Mouse (Mus musculus) liver, embryonic 12.5 days (tissue): ENCODE data around the gene Plekhj1. TPM values are rescaled to one million over a fixed set of nuclear protein-coding genes. Genes with fewer than 3 reads are reported as not detected.
A peak's percentile ranks its signal among the peaks of the same experiment; 100 is the strongest.

Experiments
- ATAC-seq: fragments of 200-750 bp; cut with Nextera tagmentation; 2 replicates; pipeline ENCODE4 v1.8.0; 2017; ENCODE audit warnings: moderate number of reproducible peaks, mild to moderate bottlenecking, moderate library complexity
- H3K27ac ChIP-seq: fragments of 300-500 bp; sonication (generic); 2 replicates; pipeline ENCODE4 v1.5.1; 2016; ENCODE audit warnings: mild to moderate bottlenecking
- H3K27me3 ChIP-seq: fragments of 300-500 bp; sonication (generic); replicated peaks from 2 replicates; pipeline ENCODE4 v1.6.1; 2016; ENCODE audit warnings: mild to moderate bottlenecking, moderate library complexity
- H3K36me3 ChIP-seq: fragments of 300-500 bp; sonication (generic); 2 replicates; pipeline ENCODE4 v1.6.1; 2016; ENCODE audit warnings: mild to moderate bottlenecking, moderate library complexity
- H3K4me1 ChIP-seq: fragments of 300-500 bp; sonication (generic); 2 replicates; pipeline ENCODE4 v1.6.1; 2016
- H3K4me2 ChIP-seq: fragments of 300-500 bp; sonication (generic); 2 replicates; pipeline ENCODE4 v1.6.1; 2016; ENCODE audit warnings: mild to moderate bottlenecking, moderate library complexity
- H3K4me3 ChIP-seq: fragments of 300-500 bp; sonication (generic); 2 replicates; pipeline ENCODE4 v1.5.1; 2016; ENCODE audit warnings: mild to moderate bottlenecking, moderate library complexity
- H3K9ac ChIP-seq: fragments of 300-500 bp; sonication (generic); 2 replicates; pipeline ENCODE4 v1.6.1; 2016; ENCODE audit warnings: mild to moderate bottlenecking, moderate library complexity
- H3K9me3 ChIP-seq: fragments of 300-500 bp; sonication (generic); replicated peaks from 2 replicates; pipeline ENCODE4 v1.6.1; 2016; ENCODE audit warnings: mild to moderate bottlenecking, moderate library complexity
- WGBS: fragments of 180-500 bp; shearing (Covaris S2); methylation state at CpG from one replicate; pipeline ENCODE4 v1.1.7; 2016; ENCODE audit not compliant: insufficient replicate concordance; 5-methylcytosine and 5-hydroxymethylcytosine counted together
- polyA plus RNA-seq: library from polyadenylated mRNA; unstranded; fragments of >200 nt; fragmentation: Nextera tagmentation; extraction: Ambion mirVana; gene quantifications from 2 replicates; pipeline ENCODE4 v1.2.1, GENCODE M21; 2016

Plekhj1 gene
- polyA plus RNA-seq, 1 experiment from 2014 or later = 137 TPM

DNA sequence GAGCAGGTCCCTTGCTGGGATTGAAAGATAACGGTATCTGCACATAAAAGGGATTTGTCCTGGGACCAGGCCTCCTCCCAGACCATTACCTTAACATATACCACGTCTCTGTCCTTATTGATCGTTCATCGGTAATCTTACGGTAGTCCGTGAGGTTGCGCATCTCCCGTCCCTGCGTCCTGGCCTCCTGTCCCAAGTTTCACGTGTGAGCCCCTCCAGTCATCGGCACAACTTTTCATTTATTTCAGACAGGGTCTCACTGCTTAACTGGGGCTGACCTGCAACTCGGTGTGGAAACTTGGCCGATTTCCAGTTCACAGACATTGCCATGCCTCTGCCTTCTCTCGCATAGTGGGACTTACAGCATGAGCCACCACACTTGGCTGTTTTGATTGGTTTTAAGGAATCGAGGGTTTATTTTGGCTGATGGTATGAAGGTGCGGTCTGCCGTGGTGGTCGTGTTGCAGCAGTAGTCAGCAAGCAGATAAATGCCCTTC, 692 bp upstream of the Plekhj1 start:
- ATAC-seq = no peak
- peak overlapping the region; percentile 97 for H3K27ac ChIP-seq
- H3K9me3 ChIP-seq = no peaks in the 10 kb centered on the region
- peak overlapping the region; percentile 93 for H3K9ac ChIP-seq
- H3K36me3 ChIP-seq = peaks cover 73% of the 10 kb centered on the region
- peak overlapping the region; percentile 83 for H3K4me2 ChIP-seq
- peaks cover 42% of the 10 kb centered on the region for H3K4me1 ChIP-seq
- WGBS = 1% methylated on average over 18 of the region's 18 CpGs
- peak overlapping the region; percentile 87 for H3K4me3 ChIP-seq
- H3K27me3 ChIP-seq = no peaks in the 10 kb centered on the region

DNA sequence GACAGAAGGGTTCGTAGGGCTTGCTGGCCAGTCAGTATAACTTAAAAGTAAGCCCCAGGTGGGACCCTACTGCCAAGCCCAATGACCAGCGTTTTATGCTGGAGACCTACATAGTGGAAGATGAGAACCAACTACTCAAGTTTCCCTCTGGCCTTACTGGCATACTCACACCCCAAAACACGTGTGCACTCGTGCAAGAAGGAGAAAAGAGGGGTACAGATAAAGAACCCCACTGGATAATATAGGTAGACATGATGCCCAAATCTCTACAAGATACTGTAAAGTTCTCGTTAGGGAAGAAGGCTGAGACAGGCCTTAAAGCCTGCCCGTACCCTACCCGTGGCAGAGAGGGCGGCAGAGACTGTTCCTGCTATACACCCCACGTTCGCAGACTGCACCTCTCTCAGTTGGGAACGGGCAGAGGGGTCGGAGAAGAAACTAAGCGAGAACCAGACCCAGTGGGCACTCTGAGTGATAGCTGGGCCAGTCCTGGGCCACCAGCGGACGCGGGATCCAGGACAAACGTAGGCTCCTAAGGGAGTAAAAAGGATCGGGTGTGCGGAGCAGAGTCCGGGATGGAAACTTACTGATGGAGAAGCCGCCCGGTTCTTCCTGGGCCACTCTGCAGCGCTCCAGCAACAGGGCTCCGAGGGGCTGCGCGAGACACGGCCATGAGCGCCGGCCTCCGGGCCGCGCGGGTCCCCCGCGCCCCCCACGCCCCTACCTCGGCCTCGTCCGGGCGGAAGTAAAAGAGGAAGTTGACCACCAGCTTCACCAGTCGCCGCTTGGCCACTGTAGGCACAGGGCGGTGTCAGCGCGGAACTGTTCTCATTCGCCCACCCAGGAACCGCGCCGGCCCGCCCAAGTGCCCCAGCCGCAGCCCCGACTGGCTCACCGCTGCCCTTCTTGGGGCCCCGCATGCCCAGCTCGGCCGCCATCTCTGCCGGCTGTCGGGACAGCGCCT, 958 bp downstream of the Plekhj1 start:
- 1% methylated on average over 59 of the region's 59 CpGs for WGBS
- Histone ChIP-seq H3K9me3 (no peaks in the 10 kb centered on the region), H3K4me2 (peak overlapping the region; percentile 83), H3K4me1 (peaks cover 46% of the 10 kb centered on the region), H3K27me3 (no peaks in the 10 kb centered on the region), H3K36me3 (peaks cover 73% of the 10 kb centered on the region), H3K9ac (peak overlapping the region; percentile 93), H3K4me3 (peak overlapping the region; percentile 87), H3K27ac (peak overlapping the region; percentile 97)
- peak; percentile 59 for ATAC-seq

- Histone ChIP-seq H3K4me2 (peak overlapping the region; percentile 83), H3K9me3 (no peaks in the 10 kb centered on the region), H3K27me3 (no peaks in the 10 kb centered on the region), H3K9ac (peak overlapping the region; percentile 93), H3K36me3 (peaks cover 73% of the 10 kb centered on the region), H3K27ac (peak overlapping the region; percentile 97; the same call in 1 of the 2 replicates), H3K4me1 (peaks cover 57% of the 10 kb centered on the region), H3K4me3 (peak overlapping the region; percentile 87)
- 85% methylated on average over 9 of the region's 9 CpGs for WGBS
- no peak for ATAC-seq
Measured at GRCm38 (mm10) chr10:80796307-80796848, 2.0 kb downstream of the Plekhj1 start.

DNA sequence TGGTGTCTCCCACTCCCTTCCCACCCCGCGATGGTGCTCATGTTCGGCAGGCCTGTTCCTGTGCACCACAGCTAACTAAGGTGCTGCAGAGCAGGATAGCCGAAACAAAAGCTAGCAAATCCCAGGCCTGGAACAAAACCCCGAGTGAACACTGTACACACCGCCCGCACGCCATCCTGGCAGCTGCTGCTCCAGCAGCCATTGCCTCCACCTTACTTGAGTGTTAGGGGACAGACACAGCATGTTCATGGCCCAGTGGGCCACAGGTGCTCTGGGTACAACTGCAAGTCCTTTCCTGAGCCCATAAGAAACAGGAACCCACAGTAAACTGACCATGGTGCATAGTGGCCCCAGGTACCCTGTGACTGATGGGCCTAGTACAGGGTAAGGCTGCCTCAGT, 3.7 kb downstream of the Plekhj1 start:
- Histone ChIP-seq H3K27ac (peak overlapping the region; percentile 13), H3K27me3 (no peaks in the 10 kb centered on the region), H3K9ac (no peak overlapping the region), H3K4me3 (no peak overlapping the region), H3K36me3 (peaks cover 73% of the 10 kb centered on the region), H3K9me3 (no peaks in the 10 kb centered on the region), H3K4me1 (peaks cover 47% of the 10 kb centered on the region), H3K4me2 (no peak overlapping the region)
- ATAC-seq = no peak
- 88% methylated on average over 8 of the region's 8 CpGs for WGBS

DNA sequence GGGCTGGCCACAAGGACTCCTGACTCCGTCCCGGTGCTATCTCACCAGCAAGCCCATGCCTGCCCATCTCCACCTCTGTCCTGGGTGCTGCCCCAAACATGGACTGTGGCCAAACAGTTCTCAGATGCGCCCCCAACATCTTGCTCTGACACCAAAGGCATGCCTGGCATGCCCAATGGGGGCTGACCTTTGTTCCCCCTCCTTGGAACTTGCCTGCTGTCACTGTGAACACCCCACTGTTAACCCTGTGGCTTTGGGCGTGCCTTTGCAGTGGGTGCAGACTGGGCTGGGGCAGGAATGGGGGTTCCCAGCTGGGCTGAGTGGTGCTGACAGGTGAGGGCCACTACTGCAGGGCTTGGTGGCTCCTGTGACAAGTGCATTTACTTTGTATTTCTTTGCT, 4.6 kb downstream of the Plekhj1 start:
- Histone ChIP-seq H3K27me3 (no peaks in the 10 kb centered on the region), H3K4me2 (no peak overlapping the region), H3K4me1 (peaks cover 40% of the 10 kb centered on the region), H3K4me3 (no peak overlapping the region), H3K27ac (0 out of 2 replicates have a peak overlapping the region, but pooled peaks have one; percentile 37), H3K36me3 (peaks cover 83% of the 10 kb centered on the region), H3K9me3 (no peaks in the 10 kb centered on the region), H3K9ac (no peak overlapping the region)
- WGBS = 76% methylated on average over 4 of the region's 4 CpGs
- no peak for ATAC-seq

GRCm38 (mm10) chr10:80793033-80793784, 5.2 kb downstream of the Plekhj1 start:
- Histone ChIP-seq H3K36me3 (peaks cover 89% of the 10 kb centered on the region), H3K4me3 (no peak overlapping the region), H3K27ac (no peak overlapping the region), H3K9me3 (no peaks in the 10 kb centered on the region), H3K4me2 (no peak overlapping the region), H3K27me3 (no peaks in the 10 kb centered on the region), H3K4me1 (peaks cover 40% of the 10 kb centered on the region), H3K9ac (no peak overlapping the region)
- no peak for ATAC-seq
- WGBS = 86% methylated on average over 13 of the region's 13 CpGs

- Histone ChIP-seq H3K4me3 (no peak overlapping the region), H3K9ac (no peak overlapping the region), H3K4me2 (no peak overlapping the region), H3K4me1 (peaks cover 39% of the 10 kb centered on the region), H3K27ac (peak overlapping the region; percentile 22; the same call in 1 of the 2 replicates), H3K9me3 (no peaks in the 10 kb centered on the region), H3K36me3 (peaks cover 97% of the 10 kb centered on the region), H3K27me3 (no peaks in the 10 kb centered on the region)
- ATAC-seq = no peak
- 67% methylated on average over 41 of the region's 41 CpGs for WGBS
Measured at GRCm38 (mm10) chr10:80792175-80793032, 6.0 kb downstream of the Plekhj1 start.

DNA sequence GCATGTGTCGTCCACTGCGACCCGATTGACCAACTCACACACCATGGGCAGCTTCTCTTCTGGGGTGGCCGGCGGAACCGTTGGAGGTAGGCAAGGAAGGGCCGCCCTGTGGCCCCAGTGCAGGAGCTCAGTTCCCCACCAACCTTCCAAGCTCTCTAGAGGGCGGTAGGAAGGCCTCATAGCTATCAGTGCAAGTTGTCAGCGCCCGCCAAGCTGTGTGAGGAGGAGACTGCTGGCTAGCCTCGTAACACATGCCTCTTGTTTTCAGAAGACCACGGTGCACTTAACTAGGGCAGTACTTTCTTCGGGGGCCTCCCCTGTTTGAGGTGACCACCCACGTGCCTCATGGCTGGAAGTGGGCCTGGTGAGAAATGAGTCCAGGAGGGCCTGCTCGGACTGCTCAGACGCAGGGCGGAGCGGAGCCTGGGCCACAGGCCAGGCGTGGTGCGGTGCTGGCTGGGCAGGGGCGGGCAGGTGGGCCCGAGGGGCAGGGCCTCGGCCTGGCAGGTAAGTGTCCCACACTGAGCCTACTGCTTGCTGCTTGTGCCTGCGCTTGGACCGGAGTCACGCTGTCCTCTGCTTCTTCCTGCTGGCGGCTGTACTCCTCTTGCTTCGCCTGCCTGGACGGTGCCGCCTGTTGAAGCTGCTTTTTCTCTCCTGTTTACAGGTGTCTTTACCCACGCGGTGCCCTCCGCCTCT, 6.8 kb downstream of the Plekhj1 start:
- WGBS = 76% methylated on average over 33 of the region's 33 CpGs
- no peak for ATAC-seq
- Histone ChIP-seq H3K4me3 (no peak overlapping the region), H3K4me1 (peaks cover 32% of the 10 kb centered on the region), H3K27ac (0 out of 2 replicates have a peak overlapping the region, but pooled peaks have one; percentile 22), H3K27me3 (no peaks in the 10 kb centered on the region), H3K36me3 (peaks cover 100% of the 10 kb centered on the region), H3K9me3 (no peaks in the 10 kb centered on the region), H3K9ac (no peak overlapping the region), H3K4me2 (no peak overlapping the region)

GRCm38 (mm10) chr10:80790761-80791404, 7.5 kb downstream of the Plekhj1 start:
- Histone ChIP-seq H3K9me3 (no peaks in the 10 kb centered on the region), H3K4me3 (no peak overlapping the region), H3K4me1 (peaks cover 24% of the 10 kb centered on the region), H3K27me3 (no peaks in the 10 kb centered on the region), H3K27ac (no peak overlapping the region), H3K36me3 (peaks cover 100% of the 10 kb centered on the region), H3K4me2 (no peak overlapping the region), H3K9ac (no peak overlapping the region)
- 82% methylated on average over 19 of the region's 19 CpGs for WGBS
- no peak for ATAC-seq

DNA sequence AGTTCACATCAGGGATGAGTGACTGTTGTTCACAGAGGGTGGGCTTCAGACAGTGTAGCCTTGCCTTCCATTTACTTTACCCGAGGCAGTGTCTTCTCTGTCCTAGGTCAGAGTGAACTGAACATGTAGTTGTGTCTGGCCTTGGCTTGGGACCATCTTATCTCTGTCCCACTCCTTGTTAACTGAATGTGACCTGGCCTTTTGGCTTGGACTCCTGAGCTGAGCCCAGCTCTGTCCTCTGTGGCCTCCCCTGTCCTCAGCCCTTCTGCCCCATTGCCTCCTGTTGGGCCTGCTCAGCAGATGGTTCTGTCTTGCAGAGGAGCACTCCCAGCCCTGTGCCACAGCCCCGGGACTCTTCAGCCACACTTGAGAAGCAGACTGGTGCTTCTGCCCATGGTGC, 10.9 kb downstream of the Plekhj1 start:
- Histone ChIP-seq H3K9me3 (no peaks in the 10 kb centered on the region), H3K4me2 (no peak overlapping the region), H3K27ac (no peak overlapping the region), H3K4me3 (no peak overlapping the region), H3K36me3 (peaks cover 100% of the 10 kb centered on the region), H3K4me1 (peaks cover 17% of the 10 kb centered on the region), H3K27me3 (no peaks in the 10 kb centered on the region), H3K9ac (no peak overlapping the region)
- ATAC-seq = no peak
- 75% methylated on average over 2 of the region's 2 CpGs for WGBS
